Mouse (Mus musculus) heart, postnatal 0 days (tissue): ENCODE measurements around the gene Serpina11. TPM values are rescaled to one million over a fixed set of nuclear protein-coding genes. Genes with fewer than 3 reads are reported as not detected.
A peak's percentile ranks its signal among the peaks of the same experiment; 100 is the strongest.

Source experiments
- ATAC-seq: fragments of 200-750 bp; cut with Nextera tagmentation; 2 replicates; pipeline ENCODE4 v1.8.0; 2017; ENCODE audit warnings: low read depth, moderate number of reproducible peaks, moderate library complexity; ENCODE audit not compliant: insufficient read depth
- DNase-seq: peaks from one replicate; pipeline ENCODE4 v3.0.0-alpha.2; 2016; ENCODE audit warnings: low spot score
- H3K27ac ChIP-seq: fragments of 300-500 bp; sonication (generic); 2 replicates; pipeline ENCODE4 v1.5.1; 2014; ENCODE audit warnings: low read depth, mild to moderate bottlenecking
- H3K27me3 ChIP-seq: fragments of 300-500 bp; sonication (generic); 2 replicates; pipeline ENCODE4 v1.6.1; 2014; ENCODE audit warnings: low read length, mixed read lengths; ENCODE audit not compliant: control insufficient read depth, insufficient read depth
- H3K36me3 ChIP-seq: fragments of 300-500 bp; sonication (generic); replicated peaks from 2 replicates; pipeline ENCODE4 v1.6.1; 2014; ENCODE audit warnings: low read length, mixed read lengths; ENCODE audit not compliant: control insufficient read depth, insufficient read depth
- H3K4me1 ChIP-seq: fragments of 300-500 bp; sonication (generic); 2 replicates; pipeline ENCODE4 v1.6.1; 2014; ENCODE audit warnings: antibody characterized with exemption; ENCODE audit not compliant: control insufficient read depth, insufficient read depth
- H3K4me2 ChIP-seq: fragments of 300-500 bp; sonication (generic); 2 replicates; pipeline ENCODE4 v1.6.1; 2014; ENCODE audit warnings: low read depth, mild to moderate bottlenecking, low read length, moderate library complexity
- H3K4me3 ChIP-seq: fragments of 300-500 bp; sonication (generic); 2 replicates; pipeline ENCODE4 v1.5.1; 2014; ENCODE audit warnings: low read depth, low read length
- H3K9ac ChIP-seq: fragments of 300-500 bp; sonication (generic); replicated peaks from 2 replicates; pipeline ENCODE4 v1.6.1; 2014; ENCODE audit warnings: low read depth, low read length, mixed read lengths
- H3K9me3 ChIP-seq: fragments of 300-500 bp; sonication (generic); replicated peaks from 2 replicates; pipeline ENCODE4 v1.6.1; 2016; ENCODE audit warnings: low read length; ENCODE audit not compliant: control insufficient read depth
- CTCF ChIP-seq: IDR thresholded peaks from 2 replicates; pipeline ENCODE4 v1.5.1; 2016; ENCODE audit warnings: antibody characterized with exemption, control low read depth, low read depth
- EP300 ChIP-seq: IDR thresholded peaks from 2 replicates; pipeline ENCODE4 v1.6.1; 2016; ENCODE audit warnings: antibody characterized with exemption, low read depth
- WGBS: fragments of 180-500 bp; shearing (Covaris S2); extraction: QIAGEN DNeasy Blood & Tissue Kit; methylation state at CpG from one replicate; pipeline ENCODE4 v1.1.7; 2014; 5-methylcytosine and 5-hydroxymethylcytosine counted together
- polyA plus RNA-seq: library from polyadenylated mRNA; unstranded; fragments of >200 nt; fragmentation: Nextera tagmentation; extraction: Ambion mirVana; gene quantifications from 2 replicates; pipeline ENCODE4 v1.2.1, GENCODE M21; 2015
- total RNA-seq: library from RNA; depleted of rRNA; stranded (reverse); fragments of >200 nt; gene quantifications from 2 replicates; pipeline ENCODE4 v1.2.3, GENCODE M21; 2014; ENCODE audit warnings: low replicate concordance

Serpina11 gene
- total and polyA plus RNA-seq, 2 experiments from 2014 or later: not detected

DNA sequence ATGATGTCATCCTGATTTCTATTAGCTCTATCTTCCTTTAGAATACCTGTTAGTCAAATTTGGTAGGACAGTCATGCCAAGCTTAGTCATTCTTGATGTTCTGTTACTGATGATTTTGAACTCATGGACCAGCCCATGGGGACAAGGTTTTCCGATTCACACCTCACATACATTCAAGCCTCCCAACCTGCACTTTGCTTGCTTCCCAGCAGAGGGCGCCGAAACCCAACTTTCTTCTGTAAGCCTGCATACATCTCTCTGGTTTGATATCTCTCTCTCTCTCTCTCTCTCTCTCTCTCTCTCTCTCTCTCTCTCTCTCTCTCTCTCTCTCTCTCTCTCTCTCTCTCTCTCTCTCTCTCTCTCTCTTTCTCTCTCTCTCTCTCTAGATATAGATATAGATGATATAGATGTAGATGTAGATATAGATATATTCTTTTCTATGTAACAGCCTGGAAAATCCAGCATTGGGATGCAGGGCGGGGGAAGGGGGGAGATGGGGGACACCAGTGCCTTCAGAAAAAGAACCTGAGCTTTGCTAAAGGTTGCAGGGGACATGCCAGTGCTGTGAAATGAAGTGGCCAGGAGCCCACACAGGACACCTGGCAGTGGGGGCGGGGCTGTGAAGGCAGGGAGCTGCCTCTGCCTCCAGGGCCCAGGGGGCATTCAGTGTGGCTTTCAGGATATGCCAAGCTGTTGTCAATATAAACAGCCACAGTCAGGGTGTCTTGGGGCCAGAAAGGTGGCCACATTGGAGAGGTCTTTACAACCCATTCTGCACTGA is 5.7 kb upstream of the Serpina11 start:
- H3K4me1 ChIP-seq: no peaks in the 10 kb centered on the region
- H3K4me3 ChIP-seq: no peak overlapping the region
- TF ChIP-seq EP300 (no peak), CTCF (peak; percentile 89)
- DNase-seq (peak; percentile 63), ATAC-seq (no peak)
- H3K27me3 ChIP-seq: no peaks in the 10 kb centered on the region
- H3K36me3 ChIP-seq: no peaks in the 10 kb centered on the region
- no peaks in the 10 kb centered on the region for H3K9me3 ChIP-seq
- no peak overlapping the region for H3K27ac ChIP-seq
- no peak overlapping the region for H3K4me2 ChIP-seq
- 37% methylated on average over 5 of the region's 5 CpGs for WGBS
- H3K9ac ChIP-seq: no peak overlapping the region

DNA sequence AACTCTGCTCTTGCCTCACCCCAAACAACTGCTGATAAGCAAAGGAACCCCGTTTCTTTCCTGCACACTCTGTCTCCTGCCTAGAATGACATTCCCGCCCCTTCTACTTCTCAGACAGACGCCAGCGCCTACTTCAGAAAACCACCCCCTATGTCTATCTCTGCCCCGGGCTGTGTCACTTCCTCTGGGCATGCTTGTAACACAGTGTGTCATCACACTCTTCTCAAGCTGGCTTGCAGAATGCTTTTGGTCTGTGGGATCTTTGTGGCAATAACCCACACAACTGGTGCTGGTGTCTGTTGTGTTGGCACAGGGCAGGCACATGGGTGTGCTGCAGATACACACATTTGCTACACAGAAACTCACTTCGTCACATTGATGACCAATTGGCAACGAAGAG is 3.2 kb upstream of the Serpina11 start:
- 40% methylated on average over 7 of the region's 7 CpGs for WGBS
- H3K27ac ChIP-seq: no peak overlapping the region
- H3K27me3 ChIP-seq: no peaks in the 10 kb centered on the region
- DNase-seq: no peak
- no peak overlapping the region for H3K4me3 ChIP-seq
- no peak overlapping the region for H3K4me2 ChIP-seq
- H3K9ac ChIP-seq: no peak overlapping the region
- TF ChIP-seq EP300: no peak
- no peak for TF ChIP-seq CTCF
- H3K9me3 ChIP-seq: no peaks in the 10 kb centered on the region
- ATAC-seq: no peak
- H3K4me1 ChIP-seq: no peaks in the 10 kb centered on the region
- H3K36me3 ChIP-seq: no peaks in the 10 kb centered on the region

DNA sequence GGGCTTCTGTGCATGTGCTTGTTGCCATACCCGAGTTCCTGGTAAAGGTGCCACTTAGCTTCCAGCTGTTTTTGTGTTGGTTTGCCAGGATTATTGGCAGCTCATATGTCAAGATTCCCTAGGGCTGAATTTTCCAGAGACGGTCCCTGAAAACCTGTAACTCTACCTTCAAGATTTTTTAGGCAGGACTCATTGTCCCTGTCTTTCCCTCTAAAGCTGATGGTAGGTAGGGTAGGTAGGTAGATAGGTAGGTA is 316 bp downstream of the Serpina11 start:
- Histone ChIP-seq H3K4me2 (no peak overlapping the region), H3K9me3 (no peaks in the 10 kb centered on the region), H3K27me3 (no peaks in the 10 kb centered on the region), H3K4me3 (no peak overlapping the region), H3K9ac (no peak overlapping the region), H3K27ac (no peak overlapping the region), H3K36me3 (no peaks in the 10 kb centered on the region), H3K4me1 (no peaks in the 10 kb centered on the region)
- TF ChIP-seq EP300 (no peak), CTCF (no peak)
- DNase-seq (no peak), ATAC-seq (no peak)
- WGBS: 65% methylated on average over 2 of the region's 2 CpGs

DNA sequence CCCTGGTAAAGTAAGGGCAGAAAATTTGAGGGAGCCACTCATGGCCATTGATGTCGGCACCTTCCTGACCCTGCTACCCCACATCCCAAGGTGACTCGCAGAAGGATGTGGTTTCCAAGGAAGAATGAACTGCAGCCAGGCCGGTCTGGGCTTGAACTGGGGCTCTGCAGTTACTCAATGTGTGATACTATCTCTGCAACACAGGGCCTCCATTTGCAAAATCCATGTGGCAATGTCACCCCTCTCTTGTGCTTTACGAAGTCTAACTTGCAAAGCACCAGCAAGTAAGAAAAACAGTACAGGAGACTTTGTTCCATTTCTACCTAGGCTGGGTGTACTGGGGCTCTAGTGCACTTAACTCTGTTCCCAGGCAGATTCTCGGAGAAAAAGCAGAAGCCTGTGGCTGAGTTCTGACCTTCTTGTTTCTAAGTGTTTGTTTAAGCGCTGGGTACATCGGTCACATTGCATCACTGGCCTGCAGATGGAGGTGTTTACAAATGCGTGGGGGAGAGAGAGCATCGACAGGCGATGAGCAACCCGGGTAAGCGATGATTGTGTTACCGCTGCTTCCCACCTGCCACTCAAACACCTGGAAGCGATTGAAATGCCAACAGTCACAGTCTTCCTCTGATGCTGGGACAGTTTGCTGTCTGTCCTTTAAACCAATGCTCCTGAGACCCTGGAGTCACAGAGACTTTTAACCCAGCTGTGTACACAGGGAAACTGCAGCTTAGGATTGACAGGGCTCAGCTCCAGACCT is 823 bp downstream of the Serpina11 start:
- H3K9ac ChIP-seq: no peak overlapping the region
- no peaks in the 10 kb centered on the region for H3K27me3 ChIP-seq
- H3K4me1 ChIP-seq: no peaks in the 10 kb centered on the region
- no peak overlapping the region for H3K27ac ChIP-seq
- H3K4me3 ChIP-seq: no peak overlapping the region
- WGBS: 47% methylated on average over 14 of the region's 14 CpGs
- TF ChIP-seq EP300 (no peak), CTCF (0 out of 2 replicates have a peak, but pooled peaks have one; percentile 12)
- DNase-seq (no peak), ATAC-seq (no peak)
- no peak overlapping the region for H3K4me2 ChIP-seq
- no peaks in the 10 kb centered on the region for H3K36me3 ChIP-seq
- H3K9me3 ChIP-seq: no peaks in the 10 kb centered on the region

DNA sequence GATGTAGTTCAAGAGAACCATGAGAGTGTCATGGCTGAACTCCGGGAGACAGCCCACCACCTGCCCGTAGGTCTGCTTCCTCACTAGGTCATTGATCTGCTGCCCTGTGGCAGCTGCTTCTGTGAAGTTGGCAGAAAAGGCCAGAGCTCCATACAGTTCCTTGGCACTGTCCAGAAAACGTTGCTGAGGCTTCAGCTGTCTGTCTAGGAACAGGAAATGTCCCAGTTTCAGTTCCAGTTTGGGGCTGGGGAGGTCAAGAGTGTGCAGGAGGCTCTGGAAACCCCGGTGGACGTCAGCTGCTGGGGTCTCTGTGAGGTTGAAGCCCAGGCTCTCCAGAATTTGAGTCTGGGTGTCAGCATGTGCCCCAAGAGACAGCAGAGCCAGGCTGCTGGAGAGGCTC is 3.9 kb downstream of the Serpina11 start:
- Histone ChIP-seq H3K27me3 (no peaks in the 10 kb centered on the region), H3K36me3 (no peaks in the 10 kb centered on the region), H3K4me1 (no peaks in the 10 kb centered on the region), H3K9me3 (no peaks in the 10 kb centered on the region), H3K4me3 (no peak overlapping the region), H3K27ac (no peak overlapping the region), H3K9ac (no peak overlapping the region), H3K4me2 (no peak overlapping the region)
- 44% methylated on average over 5 of the region's 5 CpGs for WGBS
- DNase-seq (no peak), ATAC-seq (no peak)
- no peak for TF ChIP-seq EP300
